Mouse (Mus musculus) limb, embryonic 10.5 days (tissue): ENCODE measurements at regions not wholly inside any gene's neighbourhood (a gene's known extent, or its start where the extent isn't known, plus 50 kb on each side); places are given as distances from the start of the nearest gene placed in this dataset.
A peak's percentile ranks its signal among the peaks of the same experiment; 100 is the strongest.
"Not testable (repeated sequence)": the region's sequence is repeated elsewhere in the genome, so short reads cannot be mapped to it uniquely, and the experiment has no call there.

Source experiments
- DNase-seq: peaks from one replicate; pipeline ENCODE4 v3.0.0-alpha.2; 2017; ENCODE audit warnings: low spot score
- H3K27ac ChIP-seq: fragments of 300-500 bp; sonication (generic); 2 replicates; pipeline ENCODE4 v1.5.1; 2016; ENCODE audit warnings: mild to moderate bottlenecking
- H3K27me3 ChIP-seq: fragments of 300-500 bp; sonication (generic); 2 replicates; pipeline ENCODE4 v1.6.1; 2016; ENCODE audit warnings: low read depth, mild to moderate bottlenecking; ENCODE audit not compliant: poor library complexity, severe bottlenecking
- H3K36me3 ChIP-seq: fragments of 300-500 bp; sonication (generic); 2 replicates; pipeline ENCODE4 v1.6.1; 2016; ENCODE audit warnings: mild to moderate bottlenecking, moderate library complexity
- H3K4me1 ChIP-seq: fragments of 300-500 bp; sonication (generic); 2 replicates; pipeline ENCODE4 v1.6.1; 2016
- H3K4me3 ChIP-seq: fragments of 300-500 bp; sonication (generic); 2 replicates; pipeline ENCODE4 v1.5.1; 2016; ENCODE audit warnings: mild to moderate bottlenecking, moderate library complexity
- H3K9me3 ChIP-seq: fragments of 300-500 bp; sonication (generic); replicated peaks from 2 replicates; pipeline ENCODE4 v1.6.1; 2016; ENCODE audit warnings: mild to moderate bottlenecking
- WGBS: fragments of 180-500 bp; shearing (Covaris S2); methylation state at CpG from one replicate; pipeline ENCODE4 v1.1.7; 2016; 5-methylcytosine and 5-hydroxymethylcytosine counted together

DNA sequence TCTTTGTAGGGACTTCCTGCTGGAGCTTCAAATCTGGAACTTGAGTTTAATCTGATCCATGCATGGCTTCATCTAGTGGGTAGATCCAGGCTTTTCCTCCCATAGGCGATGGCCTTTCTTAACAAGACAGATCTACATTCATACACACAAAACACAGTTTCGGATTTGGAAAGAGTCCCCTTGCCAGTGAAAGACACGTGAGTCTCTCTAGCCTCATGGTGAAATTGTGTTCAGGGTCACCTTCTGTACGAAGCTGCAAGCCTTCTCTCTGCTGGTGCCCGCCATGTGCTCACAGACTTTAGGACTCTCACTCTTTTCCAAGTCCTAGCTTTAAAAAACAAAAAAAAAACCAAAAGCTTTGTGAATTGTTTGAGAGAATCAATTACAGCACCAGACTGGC is 51.4 kb upstream of the Dlx2 start:
- peaks cover 16% of the 10 kb centered on the region for H3K4me1 ChIP-seq
- no peak overlapping the region for H3K27ac ChIP-seq
- H3K4me3 ChIP-seq, result no peak overlapping the region
- H3K9me3 ChIP-seq, result no peaks in the 10 kb centered on the region
- H3K27me3 ChIP-seq, result peaks cover 14% of the 10 kb centered on the region; the same call in 1 of the 2 replicates
- WGBS, result 85% methylated on average over 5 of the region's 5 CpGs
- H3K36me3 ChIP-seq, result no peaks in the 10 kb centered on the region
- no peak for DNase-seq

GRCm38 (mm10) chr2:71598368-71598767 is 51.8 kb upstream of the Dlx2 start:
- no peak overlapping the region for H3K4me3 ChIP-seq
- H3K9me3 ChIP-seq, result no peaks in the 10 kb centered on the region
- 68% methylated on average over 10 of the region's 10 CpGs for WGBS
- no peaks in the 10 kb centered on the region for H3K36me3 ChIP-seq
- peaks cover 16% of the 10 kb centered on the region for H3K4me1 ChIP-seq
- no peak for DNase-seq
- 0 out of 2 replicates have a peak overlapping the region, but pooled peaks have one; percentile 9 for H3K27ac ChIP-seq
- peaks cover 12% of the 10 kb centered on the region; the same call in 1 of the 2 replicates for H3K27me3 ChIP-seq

- DNase-seq, result peak; percentile 85
- 0 out of 2 replicates have a peak overlapping the region, but pooled peaks have one; percentile 9 for H3K27ac ChIP-seq
- 16% methylated on average over 5 of the region's 5 CpGs for WGBS
Observed at GRCm38 (mm10) chr2:71598778-71599177, 52.2 kb upstream of the Dlx2 start.

DNA sequence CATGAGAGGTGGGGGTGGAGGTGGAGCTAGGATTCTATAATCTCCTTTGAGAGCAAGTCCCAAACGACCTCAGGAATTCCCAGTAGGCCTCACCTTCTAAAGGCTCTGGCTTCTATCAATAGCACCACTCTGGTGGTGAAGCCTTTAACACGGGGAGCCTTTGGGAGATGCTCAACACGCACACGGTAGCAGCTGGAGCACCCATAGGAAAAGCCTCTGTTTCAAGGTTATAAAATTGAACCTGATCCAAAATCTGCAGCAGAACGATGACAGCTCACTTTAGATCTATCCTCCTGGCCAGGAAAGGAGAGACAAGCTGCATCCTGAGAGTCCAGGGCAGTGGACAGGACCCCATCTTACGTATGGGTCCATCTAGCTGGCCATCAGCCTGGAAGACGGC is 53.7 kb upstream of the Dlx2 start:
- no peak overlapping the region for H3K27ac ChIP-seq
- no peak overlapping the region for H3K4me3 ChIP-seq
- H3K9me3 ChIP-seq, result no peaks in the 10 kb centered on the region
- H3K36me3 ChIP-seq, result no peaks in the 10 kb centered on the region
- 0 out of 2 replicates have a peak, but pooled peaks cover 10% of the 10 kb centered on the region for H3K4me1 ChIP-seq
- peaks cover 9% of the 10 kb centered on the region; the same call in 1 of the 2 replicates for H3K27me3 ChIP-seq
- no peak for DNase-seq
- WGBS, result 77% methylated on average over 7 of the region's 7 CpGs

More at GRCm38 (mm10) chr2:71598778-71599177, 52.2 kb upstream of the Dlx2 start:
- Histone ChIP-seq H3K27me3 (peaks cover 9% of the 10 kb centered on the region; the same call in 1 of the 2 replicates), H3K36me3 (no peaks in the 10 kb centered on the region), H3K9me3 (no peaks in the 10 kb centered on the region), H3K4me1 (peaks cover 16% of the 10 kb centered on the region), H3K4me3 (no peak overlapping the region)

GRCm38 (mm10) chr2:71600999-71601398 is 54.4 kb upstream of the Dlx2 start:
- no peaks in the 10 kb centered on the region for H3K9me3 ChIP-seq
- 0 out of 2 replicates have a peak, but pooled peaks cover 10% of the 10 kb centered on the region for H3K4me1 ChIP-seq
- peaks cover 9% of the 10 kb centered on the region; the same call in 1 of the 2 replicates for H3K27me3 ChIP-seq
- WGBS, result 74% methylated on average over 1 of the region's 1 CpGs
- no peak for DNase-seq
- H3K27ac ChIP-seq, result no peak overlapping the region
- H3K4me3 ChIP-seq, result no peak overlapping the region
- no peaks in the 10 kb centered on the region for H3K36me3 ChIP-seq

- not testable (repeated sequence) for H3K27ac ChIP-seq, DNase-seq, H3K4me3 ChIP-seq, H3K27me3 ChIP-seq, H3K9me3 ChIP-seq, H3K36me3 ChIP-seq
- peaks cover 19% of the 10 kb centered on the region for H3K4me1 ChIP-seq
- WGBS, result 95% methylated on average over 8 of the region's 8 CpGs
Observed at GRCm38 (mm10) chr2:71603796-71604195, 57.2 kb upstream of the Dlx2 start.

- Histone ChIP-seq H3K9me3 (no peaks in the 10 kb centered on the region), H3K27me3 (no peaks in the 10 kb centered on the region), H3K27ac (no peak overlapping the region), H3K4me3 (no peak overlapping the region), H3K36me3 (no peaks in the 10 kb centered on the region), H3K4me1 (peaks cover 19% of the 10 kb centered on the region)
- WGBS, result 94% methylated on average over 1 of the region's 1 CpGs
- no peak for DNase-seq
Observed at GRCm38 (mm10) chr2:71605606-71606005, 59.1 kb upstream of the Dlx2 start.

DNA sequence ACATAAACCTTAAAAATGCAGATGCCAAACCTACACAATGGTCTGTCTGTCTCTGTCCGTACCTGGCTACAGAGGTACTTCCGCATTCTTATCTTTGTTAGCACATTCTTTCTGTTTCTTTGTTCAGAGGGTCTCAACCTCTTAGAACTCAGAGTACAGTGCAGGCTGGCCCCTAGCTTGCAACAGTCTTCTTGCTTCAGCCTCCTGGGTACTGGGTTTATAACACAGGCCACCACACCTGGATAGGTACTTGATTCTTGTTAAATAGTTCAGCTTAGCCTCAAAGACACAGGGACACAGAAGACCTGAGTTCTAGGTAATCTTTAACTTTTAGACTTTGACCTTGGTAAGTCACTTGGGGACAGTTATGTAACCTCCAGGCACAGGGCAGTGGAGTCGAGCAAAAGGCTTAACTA is 60.5 kb upstream of the Dlx2 start:
- WGBS, result 85% methylated on average over 3 of the region's 3 CpGs
- Histone ChIP-seq H3K4me3 (no peak overlapping the region), H3K27ac (no peak overlapping the region), H3K9me3 (no peaks in the 10 kb centered on the region), H3K27me3 (no peaks in the 10 kb centered on the region), H3K36me3 (no peaks in the 10 kb centered on the region), H3K4me1 (peaks cover 26% of the 10 kb centered on the region)
- DNase-seq, result no peak

GRCm38 (mm10) chr2:71613216-71613615 is 66.7 kb upstream of the Dlx2 start:
- Histone ChIP-seq H3K27me3 (no peaks in the 10 kb centered on the region), H3K9me3 (no peaks in the 10 kb centered on the region), H3K36me3 (no peaks in the 10 kb centered on the region), H3K4me1 (peaks cover 28% of the 10 kb centered on the region), H3K27ac (peak overlapping the region; percentile 56), H3K4me3 (no peak overlapping the region)
- no peak for DNase-seq
- 68% methylated on average over 2 of the region's 2 CpGs for WGBS

DNA sequence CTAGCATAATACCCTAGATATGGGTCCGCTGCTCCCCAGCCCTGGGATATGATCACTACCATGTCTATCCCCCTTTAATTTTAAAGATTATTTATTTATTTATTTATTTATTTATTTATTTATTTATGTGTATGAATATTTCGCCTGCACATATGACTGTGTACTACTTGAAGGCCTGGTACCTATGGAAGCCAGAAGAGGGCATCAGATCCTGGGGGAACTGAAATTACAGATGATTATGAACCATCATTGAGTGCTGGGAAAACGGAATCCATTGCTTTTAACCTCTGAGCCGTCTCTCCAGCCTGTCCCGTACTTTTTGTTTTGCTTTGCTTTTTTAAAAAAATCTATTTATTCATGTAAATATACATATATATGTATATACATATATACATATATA is 70.0 kb upstream of the Dlx2 start:
- Histone ChIP-seq H3K4me3 (no peak overlapping the region), H3K27ac (no peak overlapping the region), H3K36me3 (no peaks in the 10 kb centered on the region), H3K9me3 (no peaks in the 10 kb centered on the region), H3K27me3 (no peaks in the 10 kb centered on the region), H3K4me1 (peaks cover 15% of the 10 kb centered on the region)
- no peak for DNase-seq
- 90% methylated on average over 5 of the region's 5 CpGs for WGBS

- no peaks in the 10 kb centered on the region for H3K9me3 ChIP-seq
- DNase-seq, result no peak
- peaks cover 10% of the 10 kb centered on the region; the same call in 1 of the 2 replicates for H3K27me3 ChIP-seq
- H3K4me1 ChIP-seq, result peaks cover 12% of the 10 kb centered on the region; the same call in 1 of the 2 replicates
- H3K27ac ChIP-seq, result no peak overlapping the region
- H3K36me3 ChIP-seq, result no peaks in the 10 kb centered on the region
- H3K4me3 ChIP-seq, result no peak overlapping the region
- 91% methylated on average over 2 of the region's 2 CpGs for WGBS
Observed at GRCm38 (mm10) chr2:71621458-71621857, 74.9 kb upstream of the Dlx2 start.

DNA sequence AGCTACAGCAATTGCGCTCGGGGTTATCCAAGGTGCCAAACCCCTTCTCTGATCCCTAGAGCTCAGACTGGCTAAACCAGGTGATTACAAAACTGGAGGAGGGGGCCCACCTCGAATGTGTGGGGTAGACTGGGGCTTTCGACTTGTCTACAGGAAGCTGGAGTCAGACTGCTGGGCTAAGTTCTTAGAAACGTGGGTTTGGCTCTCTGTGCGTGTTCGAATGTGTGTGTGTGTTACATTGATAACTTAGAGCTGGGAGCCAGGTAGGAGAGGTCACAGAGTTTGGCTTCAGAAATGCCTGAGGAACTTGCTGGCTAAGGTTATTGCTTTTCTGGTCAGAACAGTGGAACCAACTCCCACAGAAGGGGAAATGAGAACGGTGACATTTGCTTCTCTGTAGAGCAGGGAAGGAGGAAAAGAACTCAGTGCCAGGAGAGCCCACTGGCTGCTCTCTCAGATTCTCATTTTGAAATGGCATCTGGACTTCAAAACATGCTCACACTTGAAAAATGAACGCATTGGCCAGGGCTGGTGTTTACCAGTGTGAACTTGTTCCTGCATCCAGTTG is 76.1 kb upstream of the Dlx2 start:
- no peak overlapping the region for H3K4me3 ChIP-seq
- 80% methylated on average over 9 of the region's 9 CpGs for WGBS
- DNase-seq, result no peak
- no peaks in the 10 kb centered on the region for H3K36me3 ChIP-seq
- H3K9me3 ChIP-seq, result no peaks in the 10 kb centered on the region
- H3K4me1 ChIP-seq, result peaks cover 22% of the 10 kb centered on the region; the same call in 1 of the 2 replicates
- peaks cover 21% of the 10 kb centered on the region; the same call in 1 of the 2 replicates for H3K27me3 ChIP-seq
- peak overlapping the region; percentile 40; the same call in 1 of the 2 replicates for H3K27ac ChIP-seq

- Histone ChIP-seq H3K9me3 (no peaks in the 10 kb centered on the region), H3K27me3 (peaks cover 21% of the 10 kb centered on the region; the same call in 1 of the 2 replicates), H3K4me3 (no peak overlapping the region), H3K27ac (no peak overlapping the region), H3K36me3 (no peaks in the 10 kb centered on the region), H3K4me1 (peaks cover 22% of the 10 kb centered on the region; the same call in 1 of the 2 replicates)
- DNase-seq, result no peak
- 76% methylated on average over 2 of the region's 2 CpGs for WGBS
Observed at GRCm38 (mm10) chr2:71623134-71623533, 76.6 kb upstream of the Dlx2 start.
